Mouse (Mus musculus) hindbrain, embryonic 15.5 days (tissue): ENCODE measurements around the gene Ccnf. TPM values are rescaled to one million over a fixed set of nuclear protein-coding genes. Genes with fewer than 3 reads are reported as not detected.
A peak's percentile ranks its signal among the peaks of the same experiment; 100 is the strongest.

Experiments used
- ATAC-seq: fragments of 200-750 bp; cut with Nextera tagmentation; 2 replicates; pipeline ENCODE4 v1.8.0; 2017; ENCODE audit warnings: low read depth, moderate number of reproducible peaks, moderate TSS enrichment; ENCODE audit not compliant: low FRiP score
- H3K27ac ChIP-seq: fragments of 300-500 bp; sonication (generic); replicated peaks from 2 replicates; pipeline ENCODE4 v1.5.1; 2015; ENCODE audit warnings: mild to moderate bottlenecking, inconsistent platforms
- H3K27me3 ChIP-seq: fragments of 300-500 bp; sonication (generic); 2 replicates; pipeline ENCODE4 v1.6.1; 2015; ENCODE audit warnings: control low read depth, inconsistent platforms
- H3K36me3 ChIP-seq: fragments of 300-500 bp; sonication (generic); 2 replicates; pipeline ENCODE4 v1.6.1; 2015; ENCODE audit warnings: control low read depth, inconsistent platforms
- H3K4me1 ChIP-seq: fragments of 300-500 bp; sonication (generic); replicated peaks from 2 replicates; pipeline ENCODE4 v1.6.1; 2015; ENCODE audit warnings: control low read depth, inconsistent platforms
- H3K4me2 ChIP-seq: fragments of 300-500 bp; sonication (generic); 2 replicates; pipeline ENCODE4 v1.6.1; 2015; ENCODE audit warnings: moderate library complexity, mild to moderate bottlenecking, inconsistent platforms
- H3K4me3 ChIP-seq: fragments of 300-500 bp; sonication (generic); 2 replicates; pipeline ENCODE4 v1.5.1; 2015; ENCODE audit warnings: mild to moderate bottlenecking, inconsistent platforms
- H3K9ac ChIP-seq: fragments of 300-500 bp; sonication (generic); 2 replicates; pipeline ENCODE4 v1.6.1; 2015; ENCODE audit warnings: inconsistent platforms
- H3K9me3 ChIP-seq: fragments of 300-500 bp; sonication (generic); 2 replicates; pipeline ENCODE4 v1.6.1; 2016; ENCODE audit warnings: control low read depth, inconsistent platforms
- WGBS: fragments of 180-500 bp; shearing (Covaris S2); methylation state at CpG from one replicate; pipeline ENCODE4 v1.1.7; 2015; 5-methylcytosine and 5-hydroxymethylcytosine counted together
- polyA plus RNA-seq: library from polyadenylated mRNA; unstranded; fragments of >200 nt; fragmentation: Nextera tagmentation; extraction: Ambion mirVana; gene quantifications from 2 replicates; pipeline ENCODE4 v1.2.1, GENCODE M21; 2015

Gene Ccnf
- polyA plus RNA-seq, 1 experiment from 2014 or later = 18.7 TPM

DNA sequence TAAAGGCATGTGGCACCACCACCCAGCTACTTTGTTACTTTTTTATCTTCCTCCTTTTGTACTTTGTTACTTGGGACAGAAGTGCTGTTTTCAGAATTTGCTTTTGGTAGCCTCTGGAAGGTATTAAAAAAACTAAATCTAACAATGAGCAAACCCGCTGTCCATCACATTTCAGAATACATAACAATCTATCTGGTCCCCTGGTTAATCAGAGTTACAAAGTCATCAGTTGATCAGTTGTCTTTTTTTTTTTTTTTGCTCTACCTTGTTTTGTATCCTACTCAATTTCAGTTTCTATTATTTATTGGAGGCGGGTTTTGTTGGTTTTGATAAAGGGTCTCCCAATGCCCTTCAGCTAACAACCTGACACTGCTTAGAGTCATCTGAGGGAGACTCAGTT lies 1.0 kb upstream of the Ccnf start:
- no peak overlapping the region for H3K4me3 ChIP-seq
- H3K4me1 ChIP-seq = peaks cover 16% of the 10 kb centered on the region
- peak overlapping the region; percentile 72; the same call in 1 of the 2 replicates for H3K4me2 ChIP-seq
- peaks cover 8% of the 10 kb centered on the region; the same call in 1 of the 2 replicates for H3K36me3 ChIP-seq
- H3K27ac ChIP-seq = no peak overlapping the region
- H3K9ac ChIP-seq = no peak overlapping the region
- WGBS = 97% methylated on average over 2 of the region's 2 CpGs
- H3K27me3 ChIP-seq = no peaks in the 10 kb centered on the region
- no peaks in the 10 kb centered on the region for H3K9me3 ChIP-seq
- no peak for ATAC-seq

DNA sequence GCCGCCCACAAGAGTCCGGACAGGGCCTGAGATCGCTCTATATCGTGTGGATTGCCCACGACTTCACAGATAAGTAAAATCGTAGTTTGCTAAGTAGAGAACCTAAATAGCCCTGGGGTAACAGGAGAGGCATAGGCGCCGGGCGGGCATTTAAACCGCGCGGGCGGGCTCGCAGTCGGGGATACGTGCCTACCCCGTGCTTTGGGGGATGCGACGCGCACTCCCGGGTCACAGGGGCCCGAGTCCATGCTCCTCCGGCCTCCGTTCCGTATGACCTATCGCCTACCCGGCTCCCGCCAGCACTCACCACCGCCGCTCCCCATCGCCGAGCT lies 330 bp downstream of the Ccnf start:
- no peaks in the 10 kb centered on the region for H3K27me3 ChIP-seq
- peaks cover 16% of the 10 kb centered on the region for H3K4me1 ChIP-seq
- peaks cover 8% of the 10 kb centered on the region; the same call in 1 of the 2 replicates for H3K36me3 ChIP-seq
- no peak for ATAC-seq
- WGBS = under 1% methylated on average over 32 of the region's 32 CpGs
- peak overlapping the region; percentile 62 for H3K9ac ChIP-seq
- H3K9me3 ChIP-seq = no peaks in the 10 kb centered on the region
- peak overlapping the region; percentile 68 for H3K27ac ChIP-seq
- peak overlapping the region; percentile 64 for H3K4me3 ChIP-seq
- peak overlapping the region; percentile 72 for H3K4me2 ChIP-seq

DNA sequence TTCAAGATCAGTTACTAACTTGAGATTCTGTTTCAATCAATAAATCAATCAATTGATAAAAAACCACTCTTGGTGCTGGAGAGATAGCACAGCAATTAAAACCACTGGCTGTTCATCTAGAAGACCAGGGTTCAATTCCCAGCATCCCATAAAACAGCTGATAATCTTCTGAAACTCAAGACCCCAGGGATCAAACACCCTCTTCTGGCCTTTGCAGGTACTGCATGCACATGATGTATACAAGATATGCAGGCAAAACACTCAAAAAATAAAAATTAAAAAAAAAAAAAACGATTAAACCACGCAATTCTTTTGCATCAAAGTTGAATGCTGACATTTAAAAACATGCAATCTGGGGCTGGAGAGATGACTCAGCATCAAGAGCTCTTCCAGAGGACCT lies 2.6 kb downstream of the Ccnf start:
- no peak overlapping the region for H3K27ac ChIP-seq
- no peak for ATAC-seq
- H3K27me3 ChIP-seq = no peaks in the 10 kb centered on the region
- no peak overlapping the region for H3K9ac ChIP-seq
- 96% methylated on average over 2 of the region's 2 CpGs for WGBS
- H3K9me3 ChIP-seq = no peaks in the 10 kb centered on the region
- peaks cover 16% of the 10 kb centered on the region for H3K4me1 ChIP-seq
- no peak overlapping the region for H3K4me2 ChIP-seq
- H3K36me3 ChIP-seq = peaks cover 22% of the 10 kb centered on the region
- H3K4me3 ChIP-seq = no peak overlapping the region

DNA sequence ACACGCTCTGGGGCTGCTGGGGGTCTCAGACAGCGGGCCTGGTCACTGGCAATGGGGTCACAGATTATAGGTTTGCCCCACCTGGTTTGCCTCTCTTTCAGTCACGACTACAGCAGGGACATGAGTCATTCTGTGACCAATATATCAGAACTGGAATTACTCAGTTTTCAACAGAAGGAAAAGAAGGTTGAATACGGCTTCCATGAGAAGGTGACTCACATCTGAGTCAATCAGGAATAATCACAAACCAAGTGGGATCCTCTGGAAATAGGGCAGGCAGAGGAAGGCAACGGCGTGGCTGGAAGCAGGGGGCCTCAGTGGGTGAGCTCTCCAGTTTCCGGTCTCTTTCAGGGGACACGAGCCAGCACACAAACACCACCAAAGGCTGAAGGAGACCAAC lies 7.2 kb downstream of the Ccnf start:
- WGBS = over 99% methylated on average over 8 of the region's 8 CpGs

DNA sequence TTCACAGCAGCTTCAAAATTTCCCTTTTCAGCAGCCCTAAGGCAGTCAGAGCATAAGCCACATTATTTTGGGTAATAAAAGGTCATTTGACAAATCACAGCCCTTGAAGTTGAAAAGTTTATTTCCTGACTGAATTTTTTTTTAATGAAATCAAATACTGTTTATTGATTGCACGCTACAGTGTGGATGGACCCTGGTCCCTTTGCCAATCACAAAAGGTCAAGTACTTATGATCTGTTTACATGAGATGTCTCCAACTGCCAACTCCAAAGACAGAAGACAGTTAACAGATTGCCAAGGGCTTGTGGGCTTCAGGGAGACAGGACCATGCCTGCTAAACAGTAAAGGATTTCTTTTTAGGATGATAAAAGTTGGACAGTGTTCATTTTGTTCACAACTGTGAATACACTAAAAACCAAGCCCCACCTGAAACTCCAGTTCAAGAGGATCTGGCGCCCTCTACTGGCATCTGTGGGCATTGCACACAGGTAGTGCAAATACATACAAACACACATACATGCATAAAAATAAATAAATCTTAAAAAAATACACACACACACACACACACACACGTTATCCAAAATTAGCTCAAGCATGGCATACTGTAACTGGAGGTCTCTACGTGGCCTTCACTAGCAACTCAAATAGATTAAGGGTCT lies 7.8 kb downstream of the Ccnf start:
- ATAC-seq = no peak
- Histone ChIP-seq H3K27me3 (no peaks in the 10 kb centered on the region), H3K9ac (no peak overlapping the region), H3K36me3 (peaks cover 55% of the 10 kb centered on the region), H3K27ac (no peak overlapping the region), H3K4me1 (no peaks in the 10 kb centered on the region), H3K4me2 (no peak overlapping the region), H3K4me3 (no peak overlapping the region), H3K9me3 (no peaks in the 10 kb centered on the region)
- WGBS = 89% methylated on average over 4 of the region's 4 CpGs

More for the DNA sequence above, 7.2 kb downstream of the Ccnf start:
- Histone ChIP-seq H3K9ac (no peak overlapping the region), H3K27ac (no peak overlapping the region), H3K9me3 (no peaks in the 10 kb centered on the region), H3K4me3 (no peak overlapping the region), H3K4me1 (no peaks in the 10 kb centered on the region), H3K27me3 (no peaks in the 10 kb centered on the region), H3K4me2 (no peak overlapping the region), H3K36me3 (peaks cover 52% of the 10 kb centered on the region)
- no peak for ATAC-seq

DNA sequence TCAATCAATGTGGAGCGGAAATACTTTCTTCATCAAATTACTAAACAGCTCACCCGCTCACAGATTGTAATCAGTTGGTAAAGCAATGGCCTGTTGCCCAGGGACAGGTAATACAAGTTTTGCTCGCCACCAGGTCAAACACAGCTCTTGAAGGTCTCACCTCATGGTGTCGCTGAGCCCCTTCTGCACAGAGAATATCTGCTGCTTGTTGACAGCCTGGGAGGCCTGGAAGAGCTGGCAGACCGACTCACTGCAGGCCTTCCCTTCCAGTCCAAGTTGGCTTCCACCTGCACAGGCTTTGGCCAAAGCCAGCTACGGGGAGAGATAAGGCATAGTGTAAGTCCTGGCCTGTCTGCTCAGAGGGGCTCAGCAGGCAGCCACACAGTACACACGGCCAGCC lies 14.4 kb downstream of the Ccnf start:
- no peak overlapping the region for H3K4me3 ChIP-seq
- H3K4me2 ChIP-seq = no peak overlapping the region
- no peaks in the 10 kb centered on the region for H3K9me3 ChIP-seq
- whole genome bisulfite sequencing = 98% methylated on average over 7 of the region's 7 CpGs
- ATAC-seq = no peak
- no peak overlapping the region for H3K9ac ChIP-seq
- H3K36me3 ChIP-seq = peaks cover 32% of the 10 kb centered on the region
- H3K27ac ChIP-seq = no peak overlapping the region
- H3K27me3 ChIP-seq = no peaks in the 10 kb centered on the region
- no peaks in the 10 kb centered on the region for H3K4me1 ChIP-seq

DNA sequence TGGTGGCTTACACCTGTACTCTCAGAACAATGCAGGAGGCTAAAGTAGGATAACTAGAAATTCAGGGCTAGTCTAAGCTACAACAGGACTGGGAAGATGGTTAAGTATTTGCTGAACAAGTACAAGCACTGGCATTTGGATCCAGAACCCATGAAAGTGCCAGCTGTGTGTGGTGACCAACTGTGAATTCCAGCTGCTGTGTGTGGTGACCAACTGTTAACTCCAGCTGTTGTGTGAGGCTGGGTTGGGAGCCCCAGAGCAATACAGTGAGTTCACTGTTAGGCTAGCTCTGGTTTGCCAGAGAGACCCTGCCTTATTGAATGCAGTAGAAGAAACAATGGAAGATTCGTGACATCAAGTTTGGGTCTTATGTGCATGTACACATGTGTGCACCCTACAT lies 14.8 kb downstream of the Ccnf start:
- Histone ChIP-seq H3K36me3 (peaks cover 32% of the 10 kb centered on the region), H3K4me1 (no peaks in the 10 kb centered on the region)
- 97% methylated on average over 1 of the region's 1 CpGs for WGBS

DNA sequence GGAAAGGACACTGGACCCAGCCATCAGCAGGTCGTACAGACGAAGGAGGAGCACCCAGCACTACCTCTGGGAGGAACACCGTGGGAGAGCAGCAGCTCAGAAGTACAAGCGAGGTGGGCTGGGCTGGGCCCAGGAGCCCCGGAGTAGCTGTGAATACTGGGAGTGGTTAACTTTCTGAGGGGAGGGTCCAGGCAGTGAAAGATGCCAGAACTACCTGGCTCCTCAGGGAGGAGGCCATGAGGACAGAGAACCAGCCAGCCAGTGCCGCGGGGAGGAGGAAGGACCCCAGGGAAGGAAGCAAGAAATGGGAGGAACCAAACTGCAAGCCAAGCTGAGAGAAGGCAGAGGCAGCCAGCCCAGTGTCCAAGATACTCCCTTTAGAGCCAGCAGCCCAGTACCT lies 23.3 kb downstream of the Ccnf start:
- ATAC-seq = no peak
- WGBS = 96% methylated on average over 7 of the region's 7 CpGs
- no peaks in the 10 kb centered on the region for H3K9me3 ChIP-seq
- no peaks in the 10 kb centered on the region for H3K4me1 ChIP-seq
- H3K4me3 ChIP-seq = no peak overlapping the region
- H3K4me2 ChIP-seq = no peak overlapping the region
- no peak overlapping the region for H3K9ac ChIP-seq
- no peak overlapping the region for H3K27ac ChIP-seq
- H3K36me3 ChIP-seq = peaks cover 25% of the 10 kb centered on the region
- no peaks in the 10 kb centered on the region for H3K27me3 ChIP-seq

More for the DNA sequence above, 14.8 kb downstream of the Ccnf start:
- H3K9me3 ChIP-seq = no peaks in the 10 kb centered on the region
- no peaks in the 10 kb centered on the region for H3K27me3 ChIP-seq
- no peak overlapping the region for H3K4me3 ChIP-seq
- no peak overlapping the region for H3K4me2 ChIP-seq
- no peak for ATAC-seq
- no peak overlapping the region for H3K27ac ChIP-seq
- H3K9ac ChIP-seq = no peak overlapping the region

DNA sequence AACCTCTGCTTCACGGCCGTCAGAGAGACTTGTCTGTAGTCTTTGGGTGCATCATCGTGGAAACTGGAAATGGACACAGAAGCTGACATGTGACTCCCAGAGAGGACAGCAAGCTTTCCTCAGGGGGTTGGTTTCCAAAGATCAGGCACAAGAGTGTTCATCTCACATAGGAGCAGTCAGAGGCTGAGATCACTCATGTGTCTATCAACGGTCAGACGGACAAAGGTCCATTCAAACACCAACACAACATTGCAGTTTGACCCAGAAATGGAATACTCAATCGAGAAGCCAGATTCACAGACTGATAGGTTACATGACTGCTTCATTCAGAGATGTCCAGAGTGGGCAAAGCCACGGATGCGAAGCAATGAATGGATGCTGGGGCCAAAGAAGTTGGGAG lies 24.6 kb downstream of the Ccnf start:
- no peaks in the 10 kb centered on the region for H3K27me3 ChIP-seq
- H3K4me3 ChIP-seq = no peak overlapping the region
- no peak for ATAC-seq
- H3K36me3 ChIP-seq = peaks cover 22% of the 10 kb centered on the region
- H3K9ac ChIP-seq = no peak overlapping the region
- no peak overlapping the region for H3K27ac ChIP-seq
- H3K4me2 ChIP-seq = no peak overlapping the region
- H3K4me1 ChIP-seq = no peaks in the 10 kb centered on the region
- WGBS = 92% methylated on average over 8 of the region's 8 CpGs
- no peaks in the 10 kb centered on the region for H3K9me3 ChIP-seq

DNA sequence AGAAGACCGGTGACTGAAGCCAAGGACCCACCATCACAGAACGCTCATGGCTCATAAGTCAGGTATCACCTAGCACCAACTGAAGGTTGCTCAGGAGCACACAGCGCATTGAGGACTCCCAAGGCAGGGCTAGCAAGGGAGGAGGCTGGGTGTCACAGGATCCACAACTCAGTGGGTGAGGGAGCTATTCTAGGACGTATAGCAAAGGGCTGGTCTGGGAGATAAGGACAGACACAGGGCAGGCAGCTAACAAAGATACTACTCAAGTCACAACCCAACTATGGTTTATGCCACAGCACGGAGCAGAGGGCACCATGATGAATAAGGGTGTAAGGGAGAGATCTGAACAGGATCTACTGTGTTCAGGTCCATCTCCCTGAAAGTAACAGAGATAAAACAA lies 25.4 kb downstream of the Ccnf start:
- no peak overlapping the region for H3K4me3 ChIP-seq
- H3K4me2 ChIP-seq = no peak overlapping the region
- H3K4me1 ChIP-seq = peaks cover 4% of the 10 kb centered on the region
- H3K27me3 ChIP-seq = no peaks in the 10 kb centered on the region
- 97% methylated on average over 5 of the region's 5 CpGs for WGBS
- H3K9ac ChIP-seq = no peak overlapping the region
- no peaks in the 10 kb centered on the region for H3K9me3 ChIP-seq
- peaks cover 22% of the 10 kb centered on the region for H3K36me3 ChIP-seq
- H3K27ac ChIP-seq = no peak overlapping the region
- no peak for ATAC-seq

DNA sequence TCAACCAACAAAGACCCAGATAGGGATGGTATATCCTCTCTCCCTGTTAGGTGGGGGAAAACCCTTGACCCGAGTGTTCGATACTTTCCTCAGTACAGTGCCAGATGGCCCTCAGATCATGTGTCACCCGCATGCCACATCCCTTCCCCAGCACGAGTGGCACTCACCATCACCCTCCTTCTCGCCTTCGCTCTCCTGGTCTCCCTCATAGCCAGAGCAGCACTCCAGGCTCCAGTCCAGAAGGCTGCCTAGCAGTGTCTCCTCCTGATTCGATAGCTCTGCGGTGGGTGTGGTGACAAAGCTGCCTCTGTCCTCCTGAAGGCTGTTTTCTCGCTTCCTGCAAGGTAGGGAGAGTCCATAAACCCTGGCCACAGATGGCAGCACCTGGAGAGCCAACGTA lies 26.5 kb downstream of the Ccnf start:
- no peaks in the 10 kb centered on the region for H3K9me3 ChIP-seq
- no peaks in the 10 kb centered on the region for H3K27me3 ChIP-seq
- no peak overlapping the region for H3K27ac ChIP-seq
- no peak overlapping the region for H3K4me3 ChIP-seq
- ATAC-seq = no peak
- WGBS = 92% methylated on average over 10 of the region's 10 CpGs
- no peak overlapping the region for H3K9ac ChIP-seq
- peaks cover 11% of the 10 kb centered on the region for H3K4me1 ChIP-seq
- peaks cover 17% of the 10 kb centered on the region for H3K36me3 ChIP-seq
- no peak overlapping the region for H3K4me2 ChIP-seq

DNA sequence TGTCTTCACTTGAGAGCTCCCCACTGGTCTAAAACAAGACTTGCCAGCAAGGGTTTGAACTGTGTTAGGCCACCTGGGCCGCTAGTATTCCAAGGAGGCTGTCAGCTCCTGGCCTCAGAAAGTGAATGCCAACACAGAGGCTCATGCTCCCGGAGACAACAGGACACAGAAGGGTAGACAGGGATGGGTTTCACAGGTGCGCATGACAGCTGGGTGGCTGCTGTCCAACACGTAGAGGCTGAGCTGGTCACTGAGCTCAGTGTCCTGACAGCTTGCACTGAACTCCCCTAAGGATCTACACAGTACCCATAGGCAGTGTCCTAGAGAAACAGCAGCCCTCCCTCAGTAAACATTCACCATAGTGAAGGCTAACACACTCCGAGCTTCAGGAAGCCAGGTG lies 27.8 kb downstream of the Ccnf start:
- 88% methylated on average over 5 of the region's 5 CpGs for WGBS

DNA sequence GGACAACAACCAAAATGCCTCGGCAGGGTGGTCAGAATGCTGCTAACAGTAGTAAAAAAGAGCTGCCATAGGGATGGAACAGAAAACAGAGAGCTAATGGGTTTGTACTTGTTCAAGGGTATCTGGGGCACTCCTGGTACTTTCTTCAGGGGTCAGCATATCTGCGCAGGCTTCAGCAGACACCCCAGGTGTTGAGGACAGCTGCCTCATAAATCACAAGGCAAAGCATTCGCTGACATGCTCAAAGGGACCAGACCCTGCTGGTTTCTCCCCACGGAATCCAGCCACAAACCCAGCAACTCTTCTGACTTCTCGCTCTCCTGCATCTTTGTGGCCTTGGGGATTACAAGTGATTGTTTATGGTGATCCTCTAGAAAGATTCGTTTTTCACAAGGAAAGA lies 28.6 kb downstream of the Ccnf start:
- no peak overlapping the region for H3K27ac ChIP-seq
- no peaks in the 10 kb centered on the region for H3K9me3 ChIP-seq
- no peak for ATAC-seq
- no peak overlapping the region for H3K4me3 ChIP-seq
- peaks cover 16% of the 10 kb centered on the region for H3K4me1 ChIP-seq
- H3K36me3 ChIP-seq = peaks cover 14% of the 10 kb centered on the region
- 82% methylated on average over 6 of the region's 6 CpGs for WGBS
- no peak overlapping the region for H3K4me2 ChIP-seq
- no peak overlapping the region for H3K9ac ChIP-seq
- H3K27me3 ChIP-seq = no peaks in the 10 kb centered on the region

More for the DNA sequence above, 27.8 kb downstream of the Ccnf start:
- no peaks in the 10 kb centered on the region for H3K27me3 ChIP-seq
- H3K4me3 ChIP-seq = no peak overlapping the region
- peaks cover 14% of the 10 kb centered on the region for H3K36me3 ChIP-seq
- H3K9me3 ChIP-seq = no peaks in the 10 kb centered on the region
- no peak overlapping the region for H3K4me2 ChIP-seq
- no peak overlapping the region for H3K27ac ChIP-seq
- no peak overlapping the region for H3K9ac ChIP-seq
- ATAC-seq = no peak
- H3K4me1 ChIP-seq = peaks cover 16% of the 10 kb centered on the region
